Mouse (Mus musculus) kidney, postnatal 0 days (tissue): ENCODE measurements around the gene Wdr91. TPM values are rescaled to one million over a fixed set of nuclear protein-coding genes. Genes with fewer than 3 reads are reported as not detected.

ENCODE experiments used
- ATAC-seq: fragments of 200-750 bp; cut with Nextera tagmentation; replicated peaks from 2 replicates; pipeline ENCODE4 v1.8.0; 2017; ENCODE audit warnings: low read depth, moderate number of reproducible peaks, moderate TSS enrichment, moderate library complexity; ENCODE audit not compliant: low FRiP score
- DNase-seq: peaks from one replicate; pipeline ENCODE4 v3.0.0-alpha.2; 2016; ENCODE audit warnings: low spot score
- H3K27ac ChIP-seq: fragments of 300-500 bp; sonication (generic); 2 replicates; pipeline ENCODE4 v1.5.1; 2014; ENCODE audit warnings: mild to moderate bottlenecking
- H3K27me3 ChIP-seq: fragments of 300-500 bp; sonication (generic); 2 replicates; pipeline ENCODE4 v1.6.1; 2014; ENCODE audit warnings: low read length, mixed read lengths; ENCODE audit not compliant: insufficient read depth
- H3K36me3 ChIP-seq: fragments of 300-500 bp; sonication (generic); 2 replicates; pipeline ENCODE4 v1.6.1; 2014; ENCODE audit warnings: low read length, mixed read lengths; ENCODE audit not compliant: insufficient read depth
- H3K4me1 ChIP-seq: fragments of 300-500 bp; sonication (generic); replicated peaks from 2 replicates; pipeline ENCODE4 v1.6.1; 2014; ENCODE audit warnings: antibody characterized with exemption, low read length, mixed read lengths; ENCODE audit not compliant: insufficient read depth
- H3K4me2 ChIP-seq: fragments of 300-500 bp; sonication (generic); 2 replicates; pipeline ENCODE4 v1.6.1; 2014; ENCODE audit warnings: mild to moderate bottlenecking, low read length, moderate library complexity, mixed read lengths
- H3K4me3 ChIP-seq: fragments of 300-500 bp; sonication (generic); replicated peaks from 2 replicates; pipeline ENCODE4 v1.5.1; 2014; ENCODE audit warnings: low read depth, low read length
- H3K9ac ChIP-seq: fragments of 300-500 bp; sonication (generic); 2 replicates; pipeline ENCODE4 v1.6.1; 2014; ENCODE audit warnings: low read depth, low read length
- H3K9me3 ChIP-seq: fragments of 300-500 bp; sonication (generic); replicated peaks from 2 replicates; pipeline ENCODE4 v1.6.1; 2016; ENCODE audit warnings: low read length, inconsistent platforms, mixed read lengths
- CTCF ChIP-seq: IDR thresholded peaks from 2 replicates; pipeline ENCODE4 v1.5.1; 2016; ENCODE audit warnings: antibody characterized with exemption, low read depth, mild to moderate bottlenecking, moderate library complexity
- WGBS: fragments of 180-500 bp; shearing (Covaris S2); extraction: QIAGEN DNeasy Blood & Tissue Kit; methylation state at CpG from one replicate; pipeline ENCODE4 v1.1.7; 2014; 5-methylcytosine and 5-hydroxymethylcytosine counted together
- polyA plus RNA-seq: library from polyadenylated mRNA; unstranded; fragments of >200 nt; fragmentation: Nextera tagmentation; extraction: Ambion mirVana; gene quantifications from 2 replicates; pipeline ENCODE4 v1.2.1, GENCODE M21; 2015

The Wdr91 gene
- polyA plus RNA-seq, 1 experiment from 2014 or later: 10.6 TPM

- Histone ChIP-seq H3K4me3 (no peak overlapping the region), H3K9me3 (no peaks in the 10 kb centered on the region), H3K4me2 (no peak overlapping the region), H3K27me3 (no peaks in the 10 kb centered on the region), H3K9ac (no peak overlapping the region), H3K4me1 (peaks cover 3% of the 10 kb centered on the region), H3K27ac (peak overlapping the region; percentile 37; the same call in 1 of the 2 replicates), H3K36me3 (no peaks in the 10 kb centered on the region)
- TF ChIP-seq CTCF: no peak
- DNase-seq: no peak
- WGBS: 66% methylated on average over 5 of the region's 5 CpGs
- no peak for ATAC-seq
These were observed 40.5 kb downstream of the Wdr91 start for GRCm38 (mm10) chr6:34870136-34870535.

GRCm38 (mm10) chr6:34869225-34869915 is 41.3 kb downstream of the Wdr91 start:
- no peak for TF ChIP-seq CTCF
- Histone ChIP-seq H3K9ac (no peak overlapping the region), H3K4me3 (no peak overlapping the region), H3K4me1 (peaks cover 5% of the 10 kb centered on the region), H3K9me3 (no peaks in the 10 kb centered on the region), H3K4me2 (no peak overlapping the region), H3K27me3 (no peaks in the 10 kb centered on the region), H3K27ac (peak overlapping the region; percentile 37; the same call in 1 of the 2 replicates), H3K36me3 (no peaks in the 10 kb centered on the region)
- no peak for ATAC-seq
- peak; percentile 61 for DNase-seq
- WGBS: 67% methylated on average over 13 of the region's 13 CpGs

GRCm38 (mm10) chr6:34868507-34869217 is 42.0 kb downstream of the Wdr91 start:
- ATAC-seq (no peak), DNase-seq (no peak)
- Histone ChIP-seq H3K9ac (no peak overlapping the region), H3K4me1 (peaks cover 7% of the 10 kb centered on the region), H3K27ac (peak overlapping the region; percentile 10; the same call in 1 of the 2 replicates), H3K4me2 (no peak overlapping the region), H3K36me3 (no peaks in the 10 kb centered on the region), H3K4me3 (no peak overlapping the region), H3K9me3 (no peaks in the 10 kb centered on the region), H3K27me3 (no peaks in the 10 kb centered on the region)
- no peak for TF ChIP-seq CTCF
- WGBS: 73% methylated on average over 20 of the region's 20 CpGs

GRCm38 (mm10) chr6:34867995-34868350 is 42.7 kb downstream of the Wdr91 start:
- ATAC-seq: no peak
- H3K27me3 ChIP-seq: no peaks in the 10 kb centered on the region
- TF ChIP-seq CTCF: no peak
- H3K9me3 ChIP-seq: no peaks in the 10 kb centered on the region
- no peak overlapping the region for H3K4me2 ChIP-seq
- DNase-seq: no peak
- 74% methylated on average over 9 of the region's 10 CpGs for WGBS
- no peak overlapping the region for H3K4me3 ChIP-seq
- no peaks in the 10 kb centered on the region for H3K36me3 ChIP-seq
- no peak overlapping the region for H3K27ac ChIP-seq
- H3K9ac ChIP-seq: no peak overlapping the region
- peaks cover 11% of the 10 kb centered on the region for H3K4me1 ChIP-seq

GRCm38 (mm10) chr6:34867301-34867994 is 43.2 kb downstream of the Wdr91 start:
- TF ChIP-seq CTCF: no peak
- Histone ChIP-seq H3K9me3 (no peaks in the 10 kb centered on the region), H3K4me3 (no peak overlapping the region), H3K4me2 (no peak overlapping the region), H3K27me3 (no peaks in the 10 kb centered on the region), H3K4me1 (peaks cover 15% of the 10 kb centered on the region), H3K27ac (no peak overlapping the region), H3K36me3 (no peaks in the 10 kb centered on the region), H3K9ac (no peak overlapping the region)
- DNase-seq (no peak), ATAC-seq (no peak)
- WGBS: 73% methylated on average over 16 of the region's 16 CpGs

- 71% methylated on average over 8 of the region's 8 CpGs for WGBS
- Histone ChIP-seq H3K4me1 (peaks cover 15% of the 10 kb centered on the region), H3K4me2 (no peak overlapping the region), H3K9me3 (no peaks in the 10 kb centered on the region), H3K9ac (no peak overlapping the region), H3K36me3 (no peaks in the 10 kb centered on the region), H3K4me3 (no peak overlapping the region), H3K27ac (no peak overlapping the region), H3K27me3 (no peaks in the 10 kb centered on the region)
- TF ChIP-seq CTCF: no peak
- ATAC-seq (no peak), DNase-seq (no peak)
These were observed 43.9 kb downstream of the Wdr91 start for GRCm38 (mm10) chr6:34866786-34867185.
